Mouse (Mus musculus): ENCODE results near the gene Sdhc. TPM values are rescaled to one million over a fixed set of nuclear protein-coding genes. Genes with fewer than 3 reads are reported as not detected.
"Not testable (repeated sequence)": the region's sequence is repeated elsewhere in the genome, so short reads cannot be mapped to it uniquely, and the experiment has no call there.

Sdhc gene
- polyA plus RNA-seq, 1 experiment = 4.9 TPM

- TF ChIP-seq TAL1 (IDR thresholded peaks at IDR 0.05; ENCODE audit: low read length) = no peak
- TF ChIP-seq GATA1 (IDR thresholded peaks at IDR 0.05; ENCODE audit: low read length) = no peak
- Histone ChIP-seq H3K27me3 (ENCODE audit: control insufficient read depth) (no peaks in the 10 kb centered on the region), H3K4me3 (replicated peaks) (no peak overlapping the region), H3K9me3 (ENCODE audit: control insufficient read depth, low read length) (peaks cover 2% of the 10 kb centered on the region; the same call in 1 of the 2 replicates), H3K4me1 (ENCODE audit: control insufficient read depth) (peaks cover 32% of the 10 kb centered on the region), H3K36me3 (ENCODE audit: control insufficient read depth) (no peaks in the 10 kb centered on the region)
Measured at GRCm38 (mm10) chr1:171096110-171096964, 54.1 kb downstream of the Sdhc start.

DNA sequence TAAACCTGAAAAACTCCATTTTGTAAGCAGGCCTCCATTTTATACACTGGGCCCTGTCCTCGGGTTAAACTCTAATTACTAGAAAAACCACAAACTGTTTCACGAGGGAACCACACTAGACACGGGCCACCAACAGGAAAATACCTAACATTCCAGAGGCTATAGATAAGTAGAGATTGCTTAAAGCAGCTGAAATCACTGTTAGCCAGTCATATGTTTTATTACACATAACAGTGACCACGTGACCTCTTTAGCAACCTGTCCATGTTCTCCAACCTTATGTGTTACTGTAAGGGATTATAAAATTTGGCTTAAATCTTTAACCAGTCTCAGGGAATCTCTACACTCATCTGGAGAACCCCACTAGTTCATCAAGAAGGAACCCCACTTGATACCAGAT lies 56.0 kb downstream of the Sdhc start:
- no peaks in the 10 kb centered on the region for H3K27me3 ChIP-seq (ENCODE audit: control insufficient read depth)
- TF ChIP-seq GATA1 (IDR thresholded peaks at IDR 0.05; ENCODE audit: low read length) (no peak), TAL1 (IDR thresholded peaks at IDR 0.05; ENCODE audit: low read length) (no peak)
- 0 out of 2 replicates have a peak, but pooled peaks cover 2% of the 10 kb centered on the region for H3K9me3 ChIP-seq (ENCODE audit: control insufficient read depth, low read length)
- H3K36me3 ChIP-seq (ENCODE audit: control insufficient read depth) = no peaks in the 10 kb centered on the region
- H3K4me3 ChIP-seq (replicated peaks) = no peak overlapping the region
- H3K4me1 ChIP-seq (ENCODE audit: control insufficient read depth) = peaks cover 25% of the 10 kb centered on the region

- peaks cover 13% of the 10 kb centered on the region for H3K27me3 ChIP-seq (ENCODE audit: control insufficient read depth)
- TF ChIP-seq GATA1 (IDR thresholded peaks at IDR 0.05; ENCODE audit: low read length) (no peak), TAL1 (IDR thresholded peaks at IDR 0.05; ENCODE audit: low read length) (no peak)
- H3K4me1 ChIP-seq (ENCODE audit: control insufficient read depth) = peaks cover 17% of the 10 kb centered on the region
- no peak overlapping the region for H3K4me3 ChIP-seq (replicated peaks)
- H3K9me3 ChIP-seq (ENCODE audit: control insufficient read depth, low read length) = 0 out of 2 replicates have a peak, but pooled peaks cover 2% of the 10 kb centered on the region
- H3K36me3 ChIP-seq (ENCODE audit: control insufficient read depth) = no peaks in the 10 kb centered on the region
Measured at GRCm38 (mm10) chr1:171090761-171091160, 59.6 kb downstream of the Sdhc start.

DNA sequence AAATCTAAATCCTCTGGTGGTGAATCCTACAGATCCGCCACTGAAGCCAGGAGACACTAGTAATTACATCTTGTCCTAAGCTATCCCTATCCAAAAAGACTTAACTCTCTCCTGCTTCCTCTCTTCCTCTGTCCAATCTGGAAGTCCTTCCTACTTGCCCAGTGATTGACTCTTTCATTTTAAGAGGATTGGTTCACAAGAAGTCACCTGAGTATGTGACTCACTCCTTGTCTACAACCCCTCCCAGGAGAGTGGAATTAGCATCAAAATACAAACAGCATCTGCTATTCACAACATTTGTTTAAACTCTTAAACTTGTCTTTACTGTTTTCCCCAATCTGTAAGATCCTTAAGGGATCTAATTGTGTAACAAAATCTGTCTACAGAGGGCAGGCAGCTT lies 60.5 kb downstream of the Sdhc start:
- Histone ChIP-seq H3K9me3 (ENCODE audit: control insufficient read depth, low read length) (no peaks in the 10 kb centered on the region), H3K4me3 (replicated peaks) (no peak overlapping the region), H3K27me3 (ENCODE audit: control insufficient read depth) (peaks cover 18% of the 10 kb centered on the region), H3K36me3 (ENCODE audit: control insufficient read depth) (no peaks in the 10 kb centered on the region), H3K4me1 (ENCODE audit: control insufficient read depth) (peaks cover 17% of the 10 kb centered on the region)
- TF ChIP-seq GATA1 (IDR thresholded peaks at IDR 0.05; ENCODE audit: low read length) (no peak), TAL1 (IDR thresholded peaks at IDR 0.05; ENCODE audit: low read length) (no peak)

DNA sequence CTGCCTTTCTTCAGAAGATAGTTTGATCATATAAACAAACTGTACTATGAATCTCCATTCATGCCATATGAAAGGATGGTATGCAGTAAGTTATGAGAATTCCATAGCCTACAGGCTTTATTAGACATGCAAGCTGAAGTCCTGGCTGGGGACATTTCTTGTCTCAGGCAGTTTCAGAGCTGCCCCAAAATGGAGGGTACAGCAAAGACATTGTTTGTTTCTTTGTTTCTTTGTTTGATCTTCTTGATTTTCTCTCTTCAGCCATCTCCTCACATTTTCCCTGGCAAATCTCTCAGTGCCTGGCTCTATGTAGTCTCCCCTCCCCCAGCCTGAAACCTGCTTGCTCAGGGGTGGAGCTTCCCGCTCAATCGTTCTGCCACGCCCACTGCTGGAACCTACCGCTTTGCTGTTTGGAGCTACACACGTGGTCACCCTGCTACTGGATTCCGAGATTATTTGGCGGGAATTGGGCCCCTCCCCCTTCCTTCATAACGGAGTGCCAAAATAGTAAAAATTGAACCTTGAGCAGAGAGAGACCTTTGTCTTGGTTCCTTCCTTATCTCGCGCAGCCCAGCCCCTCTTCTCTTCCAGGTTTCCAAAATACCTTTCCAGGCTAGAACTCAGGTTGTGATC lies 62.0 kb downstream of the Sdhc start:
- H3K9me3 ChIP-seq (ENCODE audit: control insufficient read depth, low read length); H3K36me3 ChIP-seq (ENCODE audit: control insufficient read depth): not testable (repeated sequence)
- Histone ChIP-seq H3K4me1 (ENCODE audit: control insufficient read depth) (peaks cover 17% of the 10 kb centered on the region), H3K4me3 (replicated peaks) (peak overlapping the region; percentile 26), H3K27me3 (ENCODE audit: control insufficient read depth) (peaks cover 18% of the 10 kb centered on the region)

GRCm38 (mm10) chr1:171085718-171086117 lies 64.7 kb downstream of the Sdhc start:
- peaks cover 18% of the 10 kb centered on the region for H3K27me3 ChIP-seq (ENCODE audit: control insufficient read depth)
- no peaks in the 10 kb centered on the region for H3K9me3 ChIP-seq (ENCODE audit: control insufficient read depth, low read length)
- no peak for TF ChIP-seq TAL1 (IDR thresholded peaks at IDR 0.05; ENCODE audit: low read length)
- TF ChIP-seq GATA1 (IDR thresholded peaks at IDR 0.05; ENCODE audit: low read length) = no peak
- H3K36me3 ChIP-seq (ENCODE audit: control insufficient read depth) = no peaks in the 10 kb centered on the region
- peaks cover 17% of the 10 kb centered on the region for H3K4me1 ChIP-seq (ENCODE audit: control insufficient read depth)
- H3K4me3 ChIP-seq (replicated peaks) = peak overlapping the region; percentile 40

GRCm38 (mm10) chr1:171081512-171082231 lies 68.7 kb downstream of the Sdhc start:
- not testable (repeated sequence) for H3K9me3 ChIP-seq (ENCODE audit: control insufficient read depth, low read length); H3K4me3 ChIP-seq (replicated peaks); H3K4me1 ChIP-seq (ENCODE audit: control insufficient read depth); H3K36me3 ChIP-seq (ENCODE audit: control insufficient read depth)
- peaks cover 14% of the 10 kb centered on the region for H3K27me3 ChIP-seq (ENCODE audit: control insufficient read depth)

- not testable (repeated sequence) for H3K27me3 ChIP-seq (ENCODE audit: control insufficient read depth); H3K36me3 ChIP-seq (ENCODE audit: control insufficient read depth); H3K4me3 ChIP-seq (replicated peaks); H3K9me3 ChIP-seq (ENCODE audit: control insufficient read depth, low read length); H3K4me1 ChIP-seq (ENCODE audit: control insufficient read depth)
Measured at GRCm38 (mm10) chr1:171079825-171080224, 70.6 kb downstream of the Sdhc start.

GRCm38 (mm10) chr1:171079345-171079744 lies 71.1 kb downstream of the Sdhc start:
- H3K4me3 ChIP-seq (replicated peaks); H3K9me3 ChIP-seq (ENCODE audit: control insufficient read depth, low read length); H3K27me3 ChIP-seq (ENCODE audit: control insufficient read depth); H3K4me1 ChIP-seq (ENCODE audit: control insufficient read depth); H3K36me3 ChIP-seq (ENCODE audit: control insufficient read depth): not testable (repeated sequence)

- not testable (repeated sequence) for H3K4me3 ChIP-seq (replicated peaks); H3K4me1 ChIP-seq (ENCODE audit: control insufficient read depth); H3K27me3 ChIP-seq (ENCODE audit: control insufficient read depth); H3K36me3 ChIP-seq (ENCODE audit: control insufficient read depth); H3K9me3 ChIP-seq (ENCODE audit: control insufficient read depth, low read length)
Measured at GRCm38 (mm10) chr1:171078419-171078818, 72.0 kb downstream of the Sdhc start.

DNA sequence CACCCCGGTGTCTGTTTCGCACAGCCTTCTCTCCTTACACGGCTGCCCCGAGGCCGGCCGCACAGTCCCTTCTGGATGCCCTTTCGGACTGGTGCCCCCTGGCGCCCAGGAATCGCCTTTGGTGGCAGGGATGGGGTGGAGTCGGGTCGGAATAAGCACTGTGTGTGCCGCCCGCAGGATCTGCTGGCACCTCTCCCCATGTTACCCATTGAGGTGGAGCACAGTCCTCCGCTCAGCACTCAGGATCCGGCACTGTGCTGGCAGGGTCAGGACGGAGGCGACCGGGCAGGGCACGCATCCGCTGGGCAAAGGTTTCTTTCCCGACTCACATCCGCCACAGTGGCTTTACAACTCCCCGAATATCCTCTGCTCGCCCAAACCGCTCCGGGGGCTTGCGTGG lies 72.4 kb downstream of the Sdhc start:
- not testable (repeated sequence) for H3K4me3 ChIP-seq (replicated peaks); H3K36me3 ChIP-seq (ENCODE audit: control insufficient read depth); H3K9me3 ChIP-seq (ENCODE audit: control insufficient read depth, low read length); H3K27me3 ChIP-seq (ENCODE audit: control insufficient read depth); H3K4me1 ChIP-seq (ENCODE audit: control insufficient read depth)

GRCm38 (mm10) chr1:171077192-171077591 lies 73.2 kb downstream of the Sdhc start:
- H3K4me1 ChIP-seq (ENCODE audit: control insufficient read depth); H3K27me3 ChIP-seq (ENCODE audit: control insufficient read depth); H3K9me3 ChIP-seq (ENCODE audit: control insufficient read depth, low read length); H3K36me3 ChIP-seq (ENCODE audit: control insufficient read depth); H3K4me3 ChIP-seq (replicated peaks): not testable (repeated sequence)
